Mouse (Mus musculus): ENCODE results near the gene Krtap1-3.
"Not testable (repeated sequence)": the region's sequence is repeated elsewhere in the genome, so short reads cannot be mapped to it uniquely, and the experiment has no call there.

The Krtap1-3 gene

GRCm38 (mm10) chr11:99590981-99591380 is at the start of gene Krtap1-3:
Krtap1-3 (minus strand) TSS chr11:99591339.
- in situ Hi-C loops (cut with MboI; ENCODE audit: unreplicated experiment in 2 of 2): no loop called here

DNA sequence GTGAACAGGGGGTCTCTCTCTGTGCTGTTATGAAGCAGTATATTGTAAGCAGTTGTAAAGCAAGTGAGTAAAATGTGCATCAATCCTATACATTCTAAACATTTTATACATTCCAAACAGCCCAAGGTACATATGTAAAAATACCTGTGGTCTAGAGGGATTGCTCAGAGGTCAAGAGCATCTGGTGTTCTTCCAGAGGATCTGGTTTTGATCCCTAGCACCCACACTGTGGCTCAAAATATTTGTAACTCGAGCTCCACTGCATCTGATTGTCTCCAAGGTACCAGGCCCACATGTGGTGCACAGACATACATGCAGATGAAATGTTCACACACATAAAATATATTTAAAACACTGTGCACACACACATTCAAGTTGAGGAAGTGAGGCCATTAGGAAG is 49.8 kb upstream of the Krtap1-3 start:
- in situ Hi-C loops (cut with MboI; ENCODE audit: unreplicated experiment in 2 of 2): no loop called here

GRCm38 (mm10) chr11:99637086-99637485 is 45.9 kb upstream of the Krtap1-3 start:
- in situ Hi-C loops (cut with MboI; ENCODE audit: unreplicated experiment in 2 of 2): no loop called here

DNA sequence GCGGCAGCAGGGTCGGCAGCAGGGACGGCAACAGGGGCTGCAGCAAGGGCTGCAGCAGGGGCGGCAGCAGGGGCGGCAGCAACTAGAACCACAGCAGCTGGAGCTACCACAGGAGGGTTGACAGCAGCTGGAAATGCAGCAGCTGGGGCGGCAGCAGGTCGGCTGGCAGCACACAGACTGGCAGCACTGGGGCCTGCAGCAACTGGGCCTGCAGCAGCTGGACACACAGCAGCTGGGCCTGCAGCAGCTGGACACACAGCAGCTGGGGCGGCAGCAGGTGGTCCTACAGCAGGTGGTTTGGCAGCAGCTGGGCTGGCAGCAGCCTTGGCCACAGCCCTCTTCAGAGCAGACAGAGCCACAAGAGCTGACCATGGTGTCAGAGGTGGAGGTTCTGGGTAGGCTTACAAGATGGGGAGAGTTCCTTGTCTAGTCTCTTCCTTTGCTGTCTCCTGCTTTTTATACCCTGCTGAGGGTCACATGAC is 43.6 kb upstream of the Krtap1-3 start, which contains the start of gene Krtap4-2:
TSS of gene Krtap4-2 (minus strand) at position 432 of the 482 bp plus-strand sequence.
- in situ Hi-C loops (cut with MboI; ENCODE audit: unreplicated experiment in 2 of 2): no loop called here

DNA sequence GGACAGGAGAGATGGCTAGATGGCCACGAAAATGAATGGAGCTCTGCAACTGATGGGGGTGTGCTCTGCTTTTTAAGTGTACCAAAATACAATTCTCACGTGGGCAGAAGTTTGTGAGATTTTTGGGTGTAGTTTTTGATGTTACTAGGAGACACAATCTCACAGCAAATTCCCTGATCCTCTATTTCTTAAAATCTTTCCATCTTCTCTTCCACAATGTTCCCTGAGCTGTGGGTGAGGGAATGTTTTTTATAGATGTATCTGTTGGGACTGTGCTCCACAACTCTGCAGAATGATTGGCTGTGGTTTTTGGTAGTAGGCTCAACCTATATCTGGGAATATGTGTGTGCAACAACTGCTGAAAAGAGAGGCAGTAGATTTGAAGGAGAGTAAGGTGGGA is 42.2 kb upstream of the Krtap1-3 start:
- in situ Hi-C loops (cut with MboI; ENCODE audit: unreplicated experiment in 2 of 2): no loop called here

- in situ Hi-C loops (cut with MboI; ENCODE audit: unreplicated experiment in 2 of 2): no loop called here
Observed at GRCm38 (mm10) chr11:99630890-99631289, 39.8 kb upstream of the Krtap1-3 start.

- in situ Hi-C loops (cut with MboI; ENCODE audit: unreplicated experiment in 2 of 2): no loop called here
Observed at GRCm38 (mm10) chr11:99628138-99628537, 37.0 kb upstream of the Krtap1-3 start, which contains the start of gene Krtap4-1. Krtap4-1 (minus strand) TSS chr11:99628238.

DNA sequence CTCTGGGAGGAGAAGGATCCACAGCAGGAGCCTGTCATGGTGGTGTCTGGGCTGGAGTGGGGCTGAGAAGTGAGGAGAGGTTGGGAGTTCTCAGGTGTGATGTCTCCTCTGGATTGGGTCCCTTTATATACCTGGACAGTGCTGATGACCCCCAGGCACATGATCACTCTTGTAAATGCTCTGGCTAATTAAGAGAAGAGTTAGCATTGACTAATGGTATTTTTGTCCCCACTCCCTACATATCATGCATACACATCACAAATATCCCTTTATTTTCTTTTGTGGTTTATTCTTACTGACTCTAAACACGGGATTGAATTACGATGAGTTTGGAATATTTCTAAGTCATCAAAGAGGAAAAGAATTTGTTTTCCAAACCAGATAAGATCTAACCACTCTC is 29.2 kb upstream of the Krtap1-3 start, which contains the start of gene Gm11562:
TSS of gene Gm11562 (minus strand) at position 101 of the 400 bp plus-strand sequence.
- in situ Hi-C loops (cut with MboI; ENCODE audit: unreplicated experiment in 2 of 2): no loop called here

- in situ Hi-C loops (cut with MboI; ENCODE audit: unreplicated experiment in 2 of 2): no loop called here
Observed at GRCm38 (mm10) chr11:99614796-99615363, 23.7 kb upstream of the Krtap1-3 start, which contains the start of gene Krtap2-4. Krtap2-4 (minus strand) TSS chr11:99614846.

DNA sequence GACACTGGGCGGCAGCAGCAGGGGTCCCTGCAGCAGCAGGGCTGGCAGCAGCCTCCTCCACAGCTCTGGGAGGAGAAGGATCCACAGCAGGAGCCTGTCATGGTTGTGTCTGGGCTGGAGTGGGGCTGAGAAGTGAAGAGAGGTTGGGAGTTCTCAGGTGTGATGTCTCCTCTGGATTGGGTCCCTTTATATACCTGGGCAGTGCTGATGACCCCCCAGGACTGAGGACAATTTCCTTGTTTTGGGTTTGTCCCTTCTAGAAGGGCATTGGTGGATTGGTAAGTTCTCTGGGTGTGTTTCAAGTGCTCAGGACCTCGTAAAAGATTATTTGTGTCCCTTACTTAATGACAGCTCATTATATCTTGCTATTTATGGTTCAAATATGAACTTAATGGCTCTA is 18.9 kb upstream of the Krtap1-3 start, which contains the start of gene Gm11937:
TSS of gene Gm11937 (minus strand) at position 101 of the 400 bp plus-strand sequence.
- in situ Hi-C loops (cut with MboI; ENCODE audit: unreplicated experiment in 2 of 2): not testable (repeated sequence)

GRCm38 (mm10) chr11:99609126-99609525 is 18.0 kb upstream of the Krtap1-3 start:
- in situ Hi-C loops (cut with MboI; ENCODE audit: unreplicated experiment in 2 of 2): no loop called here

DNA sequence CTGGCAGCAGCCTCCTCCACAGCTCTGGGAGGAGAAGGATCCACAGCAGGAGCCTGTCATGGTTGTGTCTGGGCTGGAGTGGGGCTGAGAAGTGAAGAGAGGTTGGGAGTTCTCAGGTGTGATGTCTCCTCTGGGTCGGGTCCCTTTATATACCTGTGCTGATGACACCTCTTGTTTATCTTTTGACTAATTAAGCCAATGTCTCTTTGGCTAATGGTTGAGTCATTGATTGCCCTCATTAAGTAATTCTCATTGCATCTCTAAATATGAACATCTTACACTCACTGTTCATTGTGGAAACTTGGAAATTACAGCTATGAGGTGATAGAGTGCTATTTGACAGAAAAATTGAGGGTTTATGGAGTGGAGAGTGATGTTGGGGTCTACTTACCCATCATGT is 12.1 kb upstream of the Krtap1-3 start, which contains the start of gene Gm11938:
TSS of gene Gm11938 (minus strand) at position 101 of the 400 bp plus-strand sequence.
- in situ Hi-C loops (cut with MboI; ENCODE audit: unreplicated experiment in 2 of 2): not testable (repeated sequence)

GRCm38 (mm10) chr11:99597742-99598141 is 6.6 kb upstream of the Krtap1-3 start, which contains the start of gene Krtap9-3:
Krtap9-3 (minus strand) TSS chr11:99598105.
- in situ Hi-C loops (cut with MboI; ENCODE audit: unreplicated experiment in 2 of 2): not testable (repeated sequence)

DNA sequence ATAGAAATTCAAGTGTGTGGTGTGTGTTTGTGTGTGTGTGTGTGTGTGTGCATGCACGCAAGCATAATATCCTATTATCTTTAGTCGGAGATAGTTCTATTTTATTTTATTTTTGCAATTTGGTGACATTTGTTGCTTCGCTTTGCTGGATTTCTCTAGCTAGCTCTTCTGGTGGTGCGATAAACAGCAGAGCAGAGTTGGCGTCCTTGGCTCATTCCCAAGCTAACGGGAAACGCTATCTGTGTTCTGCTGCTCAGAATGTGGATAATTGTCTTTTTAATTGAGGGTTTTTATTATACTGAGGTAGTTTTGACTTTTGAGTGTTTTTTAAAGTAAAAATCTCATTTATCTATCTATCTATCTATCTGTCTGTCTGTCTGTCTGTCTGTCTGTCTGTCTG is 6.0 kb downstream of the Krtap1-3 start:
- in situ Hi-C loops (cut with MboI; ENCODE audit: unreplicated experiment in 2 of 2): no loop called here

GRCm38 (mm10) chr11:99583245-99583704 is 7.9 kb downstream of the Krtap1-3 start, which contains the start of gene Krtap1-4:
Krtap1-4 (minus strand) TSS chr11:99583654.
- in situ Hi-C loops (cut with MboI; ENCODE audit: unreplicated experiment in 2 of 2): no loop called here

DNA sequence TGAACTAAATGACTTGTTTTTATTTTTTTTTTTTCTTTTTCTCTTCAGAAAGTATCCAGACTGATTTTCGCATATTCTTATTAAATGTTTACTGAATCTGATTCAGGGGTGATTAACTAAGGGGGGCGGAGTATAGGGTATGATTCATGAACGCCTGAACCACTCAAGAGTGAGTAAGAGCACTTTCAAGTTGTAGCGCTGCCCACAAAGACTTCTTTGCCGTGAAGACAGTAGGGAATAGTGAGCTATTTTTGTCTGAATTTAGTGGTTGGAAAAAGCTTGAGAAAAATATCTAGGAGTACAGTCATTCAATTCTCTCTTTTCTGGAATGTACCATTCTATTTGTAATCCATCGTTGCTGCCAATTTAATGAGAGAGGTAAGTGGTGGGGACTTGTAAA is 9.6 kb downstream of the Krtap1-3 start:
- in situ Hi-C loops (cut with MboI; ENCODE audit: unreplicated experiment in 2 of 2): no loop called here

DNA sequence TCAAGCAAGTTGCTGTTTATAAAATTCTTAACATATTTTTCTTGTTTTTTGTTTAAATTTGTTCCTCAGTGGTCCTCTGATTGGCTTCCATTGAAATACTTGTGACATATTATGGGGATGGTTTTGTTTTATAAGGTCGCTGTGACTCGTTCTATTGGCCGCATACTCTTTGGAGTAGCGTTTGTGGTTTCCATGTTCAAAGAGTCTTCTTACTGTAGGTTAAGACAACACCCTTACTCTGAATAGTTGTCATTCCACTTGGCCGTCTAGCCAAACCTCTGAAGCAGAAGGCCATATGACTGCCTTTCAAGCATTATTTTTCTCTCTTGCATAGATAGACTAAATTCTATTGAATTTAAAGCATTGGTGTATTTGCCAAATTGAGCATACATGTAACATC is 10.1 kb downstream of the Krtap1-3 start:
- in situ Hi-C loops (cut with MboI; ENCODE audit: unreplicated experiment in 2 of 2): no loop called here

GRCm38 (mm10) chr11:99580636-99581035 is 10.5 kb downstream of the Krtap1-3 start, which contains the start of gene Krtap1-5:
Krtap1-5 (minus strand) TSS chr11:99581016.
- in situ Hi-C loops (cut with MboI; ENCODE audit: unreplicated experiment in 2 of 2): no loop called here

- in situ Hi-C loops (cut with MboI; ENCODE audit: unreplicated experiment in 2 of 2): no loop called here
Observed at GRCm38 (mm10) chr11:99574106-99574505, 17.0 kb downstream of the Krtap1-3 start.

DNA sequence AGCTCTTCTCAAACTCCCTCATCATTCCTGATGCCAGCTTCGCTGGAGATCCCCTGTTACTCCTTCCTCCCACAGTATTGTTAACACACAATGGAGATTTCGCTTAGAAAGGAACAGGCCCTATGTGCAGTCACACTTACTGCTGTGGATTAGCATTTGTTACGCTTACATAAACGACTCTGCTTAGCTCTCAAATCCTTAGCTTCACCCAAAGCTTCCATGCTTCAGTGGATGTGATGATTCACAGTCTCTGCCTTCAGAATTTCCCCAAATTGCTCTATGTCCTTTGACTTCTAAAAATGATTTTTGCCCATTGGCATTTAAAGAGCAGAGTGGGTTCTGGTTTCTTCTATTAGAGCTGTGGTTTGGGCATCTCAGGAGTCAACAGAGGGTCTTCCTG is 18.0 kb downstream of the Krtap1-3 start:
- in situ Hi-C loops (cut with MboI; ENCODE audit: unreplicated experiment in 2 of 2): no loop called here

- in situ Hi-C loops (cut with MboI; ENCODE audit: unreplicated experiment in 2 of 2): no loop called here
Observed at GRCm38 (mm10) chr11:99566530-99566929, 24.6 kb downstream of the Krtap1-3 start, which contains the start of gene Krtap3-1. Krtap3-1 (minus strand) TSS chr11:99566630.

GRCm38 (mm10) chr11:99562580-99562979 is 28.6 kb downstream of the Krtap1-3 start:
- in situ Hi-C loops (cut with MboI; ENCODE audit: unreplicated experiment in 2 of 2): no loop called here

All from v-Abl transformed pro-B cells (cell line).